Mouse (Mus musculus) liver, adult (tissue): ENCODE measurements at regions not wholly inside any gene's neighbourhood (a gene's known extent, or its start where the extent isn't known, plus 50 kb on each side); places are given as distances from the start of the nearest gene placed in this dataset.

Experiments
- GATA4 ChIP-seq: IDR thresholded peaks from 2 replicates; pipeline ENCODE4 v1.6.1; 2014; ENCODE audit warnings: mild to moderate bottlenecking, low read length; ENCODE audit not compliant: insufficient replicate concordance

DNA sequence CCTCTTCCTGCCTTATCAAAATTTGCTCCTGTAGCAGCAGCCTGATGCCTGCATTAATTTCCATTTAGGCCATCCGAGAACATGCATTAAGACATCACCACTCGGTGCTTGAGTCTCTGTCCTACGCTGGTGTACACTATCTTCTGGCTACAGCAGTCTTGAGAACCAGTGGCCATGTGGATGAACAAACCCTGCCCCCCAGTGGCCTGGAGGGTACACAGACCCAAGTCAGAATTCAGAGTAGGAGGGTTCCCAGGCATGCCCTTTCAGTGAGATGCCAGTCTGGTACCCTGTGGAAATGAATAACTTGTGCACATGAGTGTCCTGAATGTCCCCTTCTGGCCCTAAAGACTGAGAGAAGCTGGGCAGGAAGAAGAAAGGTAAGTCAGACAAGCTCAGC lies 50.4 kb upstream of the Gadl1 start:
- no peak for TF ChIP-seq GATA4
